In the genomic region with DNA sequence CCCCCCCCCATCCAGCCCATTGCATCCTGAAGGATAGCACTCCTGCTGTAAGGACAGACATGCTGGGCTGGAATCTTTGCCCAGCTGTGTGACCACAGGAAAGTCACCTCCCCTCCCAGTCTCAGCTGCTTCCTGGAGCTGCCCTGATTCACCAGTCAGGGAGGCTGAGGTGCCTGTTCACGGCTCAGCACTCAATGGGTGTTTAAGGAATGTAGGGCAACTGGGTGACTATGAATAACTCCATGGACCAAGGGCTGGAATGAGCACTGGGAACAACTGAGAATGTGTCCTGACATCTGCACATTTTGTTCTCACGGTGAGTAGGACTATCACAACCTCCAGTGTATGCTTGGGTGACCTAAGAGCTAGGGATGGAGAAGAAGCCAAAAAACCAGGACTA, we compare ENCODE assay signal across 24 mouse cellular contexts.
A peak's percentile ranks its signal among the peaks of the same experiment; 100 is the strongest.
DNase-seq lines count a peak whose midpoint lies in the region; ATAC-seq and TF ChIP-seq lines count a peak whose summit lies in the region.
"Had no signal": no experiment of that assay in that cellular context is flagged by ENCODE, and none has a peak within 500 bp of the region (broad histone marks: within the 10 kb centered on the region; RNA-seq: fewer than 3 reads in every experiment).

No protein-coding gene starts in this region.

- peaks cover 11% of the 10 kb centered on the region for H3K79me3 ChIP-seq in C2C12 (ENCODE audit: low read depth)

- ATAC-seq in Patski, result peak; percentile 73
- ATAC-seq: activated CD4-positive, CD25-positive, alpha-beta regulatory T cell, adult 4 months; forebrain, embryonic 13.5 days; hindbrain, postnatal 0 days; intestine, embryonic 15.5 days; midbrain, embryonic 15.5 days had no signal

- H3K79me2 ChIP-seq in C2C12 (ENCODE audit: control insufficient read depth, insufficient read depth), result peaks cover 40% of the 10 kb centered on the region

- H3K4me3 ChIP-seq in C2C12 (ENCODE audit: insufficient read depth, poor library complexity, severe bottlenecking), result peak overlapping the region; percentile 41
- H3K4me3 ChIP-seq: embryonic facial prominence, embryonic 13.5 days; forebrain, embryonic 13.5 days; intestine, embryonic 15.5 days; midbrain, embryonic 15.5 days; neural tube, embryonic 13.5 days had no signal

- TF ChIP-seq CTCF in C2C12 (IDR thresholded peaks at IDR 0.05; ENCODE audit: control insufficient read depth, insufficient read depth, insufficient read length) (no peak), Patski (IDR thresholded peaks at IDR 0.05) (no peak)

- in situ Hi-C loops in Patski (cut with MboI; ENCODE audit: low pct_unique_long_range_greater_than_20kb), result no loop called here

- peak; percentile 27 to 50 for DNase-seq in heart, adult 9 months (ENCODE audit: low spot score in 2 of 2)
- DNase-seq in heart, postnatal 10 days, result no peak
- peak; percentile 72 for DNase-seq in Patski (ENCODE audit: low read depth, low spot score)
- peak; percentile 81 for DNase-seq in fibroblast of lung, adult 2 months (ENCODE audit: low read depth)
- DNase-seq in spleen, postnatal 10 days (ENCODE audit: low spot score in 2 of 2), result no peak
- DNase-seq in cerebellum, adult 11 months, result no peak
- DNase-seq in cerebellum, adult 9-10 months, result no peak
- DNase-seq: adrenal gland, adult 2 months; adrenal gland, postnatal 36 days; cerebellum, adult 8-10 months; embryo, embryonic 11 days; kidney, adult 8-10 months; liver; lung, embryonic 14.5 days; lung, postnatal 14 days; right cerebral cortex, postnatal 4 days had no signal

- H3K36me3 ChIP-seq in C2C12 (ENCODE audit: control insufficient read depth, insufficient read depth), result peaks cover 15% of the 10 kb centered on the region
- H3K36me3 ChIP-seq: embryonic facial prominence, embryonic 13.5 days; intestine, embryonic 15.5 days; midbrain, embryonic 15.5 days; neural tube, embryonic 13.5 days had no signal

- intact Hi-C loops in heart, postnatal 10 days (cut with DNase I), result no loop called here

- CTCF ChIA-PET in Patski (lab: Charles Lee), result interaction anchor here (1.0 to 2.1 kb wide), 4 partner anchors 9 to 79 kb away, joined by 3 to 9 read pairs (median 3); no protein-coding TSS in a partner anchor

- H3ac ChIP-seq in C2C12 (ENCODE audit: control insufficient read depth, insufficient read length, low read depth), result no peak overlapping the region

- POLR2A ChIA-PET in Patski (lab: Charles Lee), result interaction anchor here (0.9 kb wide), 1 partner anchor 79 kb away, joined by 5 read pairs; no protein-coding TSS in a partner anchor

- H3K27me3 ChIP-seq in C2C12 (ENCODE audit: control insufficient read depth, insufficient read depth, insufficient read length), result no peaks in the 10 kb centered on the region
- no peaks in the 10 kb centered on the region for H3K27me3 ChIP-seq in Patski
- H3K27me3 ChIP-seq: embryonic facial prominence, embryonic 13.5 days; forebrain, embryonic 13.5 days; intestine, embryonic 15.5 days; midbrain, embryonic 15.5 days had no signal

TF ChIP-seq in C2C12, 6 proteins besides CTCF, POLR2A, EP300 and RAD21:
- TF ChIP-seq CEBPB (IDR thresholded peaks at IDR 0.05; ENCODE audit: low read depth), result no peak
- no peak for TF ChIP-seq MYOG (IDR thresholded peaks at IDR 0.05; ENCODE audit: control insufficient read depth, extremely low read depth, insufficient read length)
- peak; percentile 49 for TF ChIP-seq MAX (IDR thresholded peaks at IDR 0.05)
- peak; percentile 90 for TF ChIP-seq MYOD1 (IDR thresholded peaks at IDR 0.05; ENCODE audit: control insufficient read depth, insufficient read length, low read depth)
- peak; percentile 12 for TF ChIP-seq FOSL1 (IDR thresholded peaks at IDR 0.05; ENCODE audit: insufficient read depth, low read length, poor library complexity, severe bottlenecking)
- TF ChIP-seq USF1 (IDR thresholded peaks at IDR 0.05; ENCODE audit: low read depth), result no peak
TF ChIP-seq in C2C12: peak in this region for 3.

Comparison
In these comparisons a context has a peak if more than half of its experiments do, and no peak if none do; other contexts are left out.
1. DNase-seq: peak in heart, adult 9 months (2 of 2), Patski (single experiment) and fibroblast of lung, adult 2 months (single experiment); none in heart, postnatal 10 days (0 of 2), spleen, postnatal 10 days (0 of 2), cerebellum, adult 11 months (single experiment) and cerebellum, adult 9-10 months (single experiment).